Mouse (Mus musculus): ENCODE measurements around the gene Clcn2. TPM values are rescaled to one million over a fixed set of nuclear protein-coding genes. Genes with fewer than 3 reads are reported as not detected.
A peak's percentile ranks its signal among the peaks of the same experiment; 100 is the strongest.

Clcn2 gene
- polyA plus RNA-seq, 1 experiment, result 5.8 TPM

- H3ac ChIP-seq (ENCODE audit: control insufficient read depth, insufficient read length, low read depth), result no peak overlapping the region
- peaks cover 9% of the 10 kb centered on the region for H3K36me3 ChIP-seq (ENCODE audit: control insufficient read depth, insufficient read depth)
- no peak for TF ChIP-seq USF1 (IDR thresholded peaks at IDR 0.05; ENCODE audit: low read depth)
- no peak for TF ChIP-seq CTCF (IDR thresholded peaks at IDR 0.05; ENCODE audit: control insufficient read depth, insufficient read depth, insufficient read length)
- TF ChIP-seq CEBPB (IDR thresholded peaks at IDR 0.05; ENCODE audit: low read depth), result no peak
- no peak for TF ChIP-seq MAX (IDR thresholded peaks at IDR 0.05)
- TF ChIP-seq FOSL1 (IDR thresholded peaks at IDR 0.05; ENCODE audit: insufficient read depth, low read length, poor library complexity, severe bottlenecking), result no peak
- TF ChIP-seq MYOG (IDR thresholded peaks at IDR 0.05; ENCODE audit: control insufficient read depth, extremely low read depth, insufficient read length), result no peak
- H3K27me3 ChIP-seq (ENCODE audit: control insufficient read depth, insufficient read depth, insufficient read length), result no peaks in the 10 kb centered on the region
- H3K79me3 ChIP-seq (ENCODE audit: low read depth), result peaks cover 14% of the 10 kb centered on the region
- H3K79me2 ChIP-seq (ENCODE audit: control insufficient read depth, insufficient read depth), result peaks cover 21% of the 10 kb centered on the region
- peak overlapping the region; percentile 41 for H3K4me3 ChIP-seq (ENCODE audit: insufficient read depth, poor library complexity, severe bottlenecking)
Observed at GRCm38 (mm10) chr16:20715161-20715560, 2.4 kb downstream of the Clcn2 start.

GRCm38 (mm10) chr16:20714307-20715080, 3.1 kb downstream of the Clcn2 start:
- Histone ChIP-seq H3K79me3 (ENCODE audit: low read depth) (peaks cover 11% of the 10 kb centered on the region), H3ac (ENCODE audit: control insufficient read depth, insufficient read length, low read depth) (no peak overlapping the region), H3K4me3 (ENCODE audit: insufficient read depth, poor library complexity, severe bottlenecking) (no peak overlapping the region), H3K79me2 (ENCODE audit: control insufficient read depth, insufficient read depth) (peaks cover 15% of the 10 kb centered on the region), H3K27me3 (ENCODE audit: control insufficient read depth, insufficient read depth, insufficient read length) (no peaks in the 10 kb centered on the region), H3K36me3 (ENCODE audit: control insufficient read depth, insufficient read depth) (peaks cover 2% of the 10 kb centered on the region)
- TF ChIP-seq USF1 (IDR thresholded peaks at IDR 0.05; ENCODE audit: low read depth) (no peak), MYOG (IDR thresholded peaks at IDR 0.05; ENCODE audit: control insufficient read depth, extremely low read depth, insufficient read length) (no peak), MAX (IDR thresholded peaks at IDR 0.05) (no peak), MYOD1 (IDR thresholded peaks at IDR 0.05; ENCODE audit: control insufficient read depth, insufficient read length, low read depth) (no peak), CEBPB (IDR thresholded peaks at IDR 0.05; ENCODE audit: low read depth) (no peak), CTCF (IDR thresholded peaks at IDR 0.05; ENCODE audit: control insufficient read depth, insufficient read depth, insufficient read length) (no peak), FOSL1 (IDR thresholded peaks at IDR 0.05; ENCODE audit: insufficient read depth, low read length, poor library complexity, severe bottlenecking) (no peak)

GRCm38 (mm10) chr16:20712889-20713288, 4.7 kb downstream of the Clcn2 start:
- no peak overlapping the region for H3ac ChIP-seq (ENCODE audit: control insufficient read depth, insufficient read length, low read depth)
- H3K79me2 ChIP-seq (ENCODE audit: control insufficient read depth, insufficient read depth), result peaks cover under 1% of the 10 kb centered on the region
- H3K36me3 ChIP-seq (ENCODE audit: control insufficient read depth, insufficient read depth), result no peaks in the 10 kb centered on the region
- no peak overlapping the region for H3K4me3 ChIP-seq (ENCODE audit: insufficient read depth, poor library complexity, severe bottlenecking)
- no peaks in the 10 kb centered on the region for H3K79me3 ChIP-seq (ENCODE audit: low read depth)
- TF ChIP-seq FOSL1 (IDR thresholded peaks at IDR 0.05; ENCODE audit: insufficient read depth, low read length, poor library complexity, severe bottlenecking) (no peak), MAX (IDR thresholded peaks at IDR 0.05) (no peak), USF1 (IDR thresholded peaks at IDR 0.05; ENCODE audit: low read depth) (no peak), MYOG (IDR thresholded peaks at IDR 0.05; ENCODE audit: control insufficient read depth, extremely low read depth, insufficient read length) (no peak), CTCF (IDR thresholded peaks at IDR 0.05; ENCODE audit: control insufficient read depth, insufficient read depth, insufficient read length) (no peak), CEBPB (IDR thresholded peaks at IDR 0.05; ENCODE audit: low read depth) (no peak), MYOD1 (IDR thresholded peaks at IDR 0.05; ENCODE audit: control insufficient read depth, insufficient read length, low read depth) (no peak)
- no peaks in the 10 kb centered on the region for H3K27me3 ChIP-seq (ENCODE audit: control insufficient read depth, insufficient read depth, insufficient read length)

- H3K79me2 ChIP-seq (ENCODE audit: control insufficient read depth, insufficient read depth), result no peaks in the 10 kb centered on the region
- no peaks in the 10 kb centered on the region for H3K36me3 ChIP-seq (ENCODE audit: control insufficient read depth, insufficient read depth)
- H3K4me3 ChIP-seq (ENCODE audit: insufficient read depth, poor library complexity, severe bottlenecking), result no peak overlapping the region
- TF ChIP-seq CTCF (IDR thresholded peaks at IDR 0.05; ENCODE audit: control insufficient read depth, insufficient read depth, insufficient read length) (no peak), CEBPB (IDR thresholded peaks at IDR 0.05; ENCODE audit: low read depth) (no peak), USF1 (IDR thresholded peaks at IDR 0.05; ENCODE audit: low read depth) (no peak), MYOG (IDR thresholded peaks at IDR 0.05; ENCODE audit: control insufficient read depth, extremely low read depth, insufficient read length) (no peak), MAX (IDR thresholded peaks at IDR 0.05) (no peak), FOSL1 (IDR thresholded peaks at IDR 0.05; ENCODE audit: insufficient read depth, low read length, poor library complexity, severe bottlenecking) (no peak), MYOD1 (IDR thresholded peaks at IDR 0.05; ENCODE audit: control insufficient read depth, insufficient read length, low read depth) (no peak)
- H3K79me3 ChIP-seq (ENCODE audit: low read depth), result no peaks in the 10 kb centered on the region
- no peak overlapping the region for H3ac ChIP-seq (ENCODE audit: control insufficient read depth, insufficient read length, low read depth)
- no peaks in the 10 kb centered on the region for H3K27me3 ChIP-seq (ENCODE audit: control insufficient read depth, insufficient read depth, insufficient read length)
Observed at GRCm38 (mm10) chr16:20712190-20712589, 5.4 kb downstream of the Clcn2 start.

- no peak for TF ChIP-seq MYOG (IDR thresholded peaks at IDR 0.05; ENCODE audit: control insufficient read depth, extremely low read depth, insufficient read length)
- H3K36me3 ChIP-seq (ENCODE audit: control insufficient read depth, insufficient read depth), result no peaks in the 10 kb centered on the region
- H3K27me3 ChIP-seq (ENCODE audit: control insufficient read depth, insufficient read depth, insufficient read length), result no peaks in the 10 kb centered on the region
- H3K4me3 ChIP-seq (ENCODE audit: insufficient read depth, poor library complexity, severe bottlenecking), result no peak overlapping the region
- H3ac ChIP-seq (ENCODE audit: control insufficient read depth, insufficient read length, low read depth), result no peak overlapping the region
- no peaks in the 10 kb centered on the region for H3K79me3 ChIP-seq (ENCODE audit: low read depth)
- H3K79me2 ChIP-seq (ENCODE audit: control insufficient read depth, insufficient read depth), result no peaks in the 10 kb centered on the region
Observed at GRCm38 (mm10) chr16:20710810-20711209, 6.7 kb downstream of the Clcn2 start.

- Histone ChIP-seq H3K27me3 (ENCODE audit: control insufficient read depth, insufficient read depth, insufficient read length) (no peaks in the 10 kb centered on the region), H3K36me3 (ENCODE audit: control insufficient read depth, insufficient read depth) (no peaks in the 10 kb centered on the region), H3K79me2 (ENCODE audit: control insufficient read depth, insufficient read depth) (no peaks in the 10 kb centered on the region), H3ac (ENCODE audit: control insufficient read depth, insufficient read length, low read depth) (no peak overlapping the region), H3K79me3 (ENCODE audit: low read depth) (no peaks in the 10 kb centered on the region), H3K4me3 (ENCODE audit: insufficient read depth, poor library complexity, severe bottlenecking) (no peak overlapping the region)
- TF ChIP-seq CTCF (IDR thresholded peaks at IDR 0.05; ENCODE audit: control insufficient read depth, insufficient read depth, insufficient read length), result no peak
- no peak for TF ChIP-seq USF1 (IDR thresholded peaks at IDR 0.05; ENCODE audit: low read depth)
- no peak for TF ChIP-seq MAX (IDR thresholded peaks at IDR 0.05)
- no peak for TF ChIP-seq CEBPB (IDR thresholded peaks at IDR 0.05; ENCODE audit: low read depth)
- no peak for TF ChIP-seq FOSL1 (IDR thresholded peaks at IDR 0.05; ENCODE audit: insufficient read depth, low read length, poor library complexity, severe bottlenecking)
- TF ChIP-seq MYOD1 (IDR thresholded peaks at IDR 0.05; ENCODE audit: control insufficient read depth, insufficient read length, low read depth), result no peak
- no peak for TF ChIP-seq MYOG (IDR thresholded peaks at IDR 0.05; ENCODE audit: control insufficient read depth, extremely low read depth, insufficient read length)
Observed at GRCm38 (mm10) chr16:20710370-20710769, 7.2 kb downstream of the Clcn2 start.
